Mouse (Mus musculus): ENCODE data around the gene Oxnad1. TPM values are rescaled to one million over a fixed set of nuclear protein-coding genes. Genes with fewer than 3 reads are reported as not detected.
"Not testable (repeated sequence)": the region's sequence is repeated elsewhere in the genome, so short reads cannot be mapped to it uniquely, and the experiment has no call there.

Oxnad1 gene
- total RNA-seq, 2 experiments from 2014 or later, result 16.4 to 18.5 TPM

DNA sequence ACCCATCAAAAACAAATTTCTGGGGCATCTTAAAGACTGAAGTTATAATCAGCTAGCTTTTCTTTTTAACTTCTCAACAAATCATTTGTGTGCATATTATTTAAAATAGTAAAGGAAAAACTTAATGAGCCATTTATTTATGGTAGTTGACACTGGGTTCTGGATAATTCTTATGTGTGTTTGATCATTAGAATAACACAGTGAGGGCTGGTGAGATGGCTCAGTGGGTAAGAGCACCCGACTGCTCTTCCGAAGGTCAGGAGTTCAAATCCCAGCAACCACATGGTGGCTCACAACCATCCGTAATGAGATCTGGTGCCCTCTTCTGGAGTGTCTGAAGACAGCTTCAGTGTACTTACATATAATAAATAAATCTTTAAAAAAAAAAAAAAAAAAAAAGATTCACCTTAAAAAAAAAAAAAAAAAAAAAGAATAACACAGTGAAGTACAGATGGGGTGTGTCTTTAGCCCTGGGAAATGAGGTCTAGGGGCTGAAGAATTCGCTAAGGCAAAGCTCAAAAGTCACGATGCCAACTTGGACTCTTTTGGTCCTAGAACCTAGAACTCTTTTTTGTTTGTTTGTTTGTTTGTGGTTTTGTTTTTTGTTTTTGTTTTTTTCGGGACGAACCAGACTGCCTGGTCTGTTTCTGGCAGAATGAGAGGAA lies 2.5 kb downstream of the Oxnad1 start:
- not testable (repeated sequence) for DNase-seq (ENCODE audit: low spot score in 2 of 2)

DNA sequence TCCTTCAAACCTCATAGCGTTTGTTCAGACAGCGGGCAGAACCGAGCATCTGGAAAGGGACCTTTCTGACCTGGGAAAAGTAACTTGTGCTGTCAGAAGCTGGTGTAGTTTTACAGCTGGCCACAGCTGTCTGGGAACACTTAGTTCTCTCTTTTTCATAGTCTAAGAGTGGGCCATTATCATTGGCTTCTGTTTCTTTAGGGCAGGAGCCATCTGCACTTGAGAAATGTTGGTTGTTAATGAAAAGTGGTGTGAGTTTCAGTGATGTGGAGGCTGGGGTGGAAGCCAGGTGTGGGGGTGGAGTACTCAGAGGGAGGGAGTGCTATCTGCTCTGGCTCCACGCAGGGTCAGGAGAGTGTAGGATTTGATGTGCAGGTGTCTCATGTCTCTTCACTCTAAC lies 6.0 kb downstream of the Oxnad1 start:
- no peak for DNase-seq (ENCODE audit: low spot score in 2 of 2)

DNA sequence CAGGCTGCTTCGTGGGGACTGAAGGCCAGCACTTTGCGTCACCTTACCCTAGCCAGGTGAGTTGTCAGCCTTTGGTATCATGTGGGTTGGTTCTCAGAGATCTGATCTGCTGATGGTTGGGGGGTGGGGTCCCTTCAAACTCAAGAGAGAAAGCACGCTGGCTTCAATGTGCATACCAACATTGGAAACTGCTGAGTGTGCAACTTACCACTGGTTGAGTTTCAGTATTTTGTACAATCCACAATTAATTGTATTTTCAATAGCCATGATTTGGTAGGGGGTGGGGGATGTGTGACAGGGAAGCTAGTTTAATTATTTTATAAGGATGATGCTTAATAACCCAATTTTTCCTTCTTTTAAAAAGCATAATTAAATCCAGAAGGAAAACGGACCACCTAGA lies 6.5 kb downstream of the Oxnad1 start:
- no peak for DNase-seq (ENCODE audit: low spot score in 2 of 2)

DNA sequence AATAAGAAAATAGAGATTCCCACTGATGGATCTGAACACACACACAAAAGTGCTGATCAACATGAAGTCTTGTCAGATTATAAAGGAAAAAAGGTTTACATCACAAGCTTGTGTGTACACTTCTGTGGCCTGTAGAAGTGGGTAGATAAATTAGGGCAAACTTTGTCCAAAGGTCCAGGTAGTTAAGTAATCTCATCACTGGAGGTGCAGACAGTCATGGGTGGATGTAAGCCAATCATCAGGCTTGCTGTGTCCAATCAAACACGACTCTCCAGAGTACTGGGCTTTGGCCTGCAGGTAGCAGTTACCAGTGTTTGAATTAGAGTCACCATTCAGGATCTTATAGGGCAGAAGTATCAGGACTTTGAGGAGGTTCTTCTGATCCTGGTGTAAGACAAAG lies 7.8 kb downstream of the Oxnad1 start:
- DNase-seq (ENCODE audit: low spot score in 2 of 2), result no peak

DNA sequence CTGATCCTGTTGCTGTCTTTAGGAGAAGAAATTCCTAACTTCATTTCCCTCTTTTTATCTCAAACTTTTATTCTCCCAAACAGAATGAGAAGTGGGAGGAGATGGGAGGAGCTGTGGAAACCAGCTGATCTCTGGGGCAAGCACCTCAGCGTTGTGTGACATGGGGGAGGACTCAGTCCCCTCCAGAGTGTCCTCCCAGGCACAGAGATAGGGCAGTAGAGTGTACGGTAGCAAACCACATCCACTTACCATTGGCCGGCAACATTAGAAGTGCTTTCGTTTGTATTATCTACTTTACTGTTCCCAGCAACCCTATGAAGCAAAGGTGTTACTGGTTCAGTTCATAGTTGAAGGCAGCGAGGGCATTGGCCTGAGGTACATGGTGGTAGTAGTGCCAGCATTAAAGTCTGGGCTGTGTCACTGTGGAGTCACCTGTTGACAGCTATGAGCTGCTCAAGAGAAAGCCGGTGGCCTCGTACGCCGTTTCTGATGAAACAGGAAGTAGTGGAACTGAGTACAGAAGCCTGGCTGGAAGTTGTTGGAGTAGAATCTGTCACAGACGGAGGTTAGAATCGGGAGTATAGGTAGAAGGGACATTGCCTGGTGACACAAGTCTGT lies 8.4 kb downstream of the Oxnad1 start:
- DNase-seq (ENCODE audit: low spot score in 2 of 2), result no peak

DNA sequence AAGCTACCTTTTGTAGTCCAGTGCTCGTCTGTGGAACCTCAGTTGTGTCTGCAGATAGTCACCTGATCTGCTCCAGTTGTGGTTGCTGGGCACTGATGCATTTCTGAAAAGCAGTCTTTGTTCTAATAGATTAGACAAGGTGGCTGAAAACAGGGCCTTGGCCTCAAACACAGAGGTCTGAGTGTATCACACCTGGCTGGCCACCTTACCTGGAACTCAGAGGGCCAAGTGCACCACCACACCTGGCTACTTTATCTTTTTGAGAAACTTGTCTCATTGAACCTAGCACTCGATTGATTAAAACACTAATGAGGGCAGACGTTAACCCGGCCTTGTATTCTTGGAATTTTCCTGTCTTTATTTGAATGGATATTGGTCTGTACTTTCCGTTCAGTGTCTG lies 10.5 kb downstream of the Oxnad1 start:
- no peak for DNase-seq (ENCODE audit: low spot score in 2 of 2)

DNA sequence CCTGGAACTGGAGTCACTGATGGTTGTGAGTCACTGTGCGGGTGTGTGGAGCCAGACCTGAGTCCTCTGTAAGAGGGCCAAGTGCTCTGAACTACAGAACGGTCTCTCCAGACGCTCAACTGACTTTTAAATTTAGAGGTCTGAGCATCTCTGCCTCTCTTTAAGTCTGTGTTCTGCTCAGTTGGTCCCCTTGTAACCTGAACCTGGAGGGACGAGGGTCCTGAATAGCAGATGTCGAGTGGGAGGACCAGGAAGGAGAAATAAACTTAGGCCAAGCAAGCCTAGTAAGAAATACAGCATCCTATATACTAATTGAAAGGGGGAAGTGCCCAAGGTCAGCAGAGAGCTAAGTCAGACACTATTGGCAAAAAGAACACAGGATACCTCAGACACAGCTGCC lies 11.6 kb downstream of the Oxnad1 start:
- no peak for DNase-seq (ENCODE audit: low spot score in 2 of 2)

DNA sequence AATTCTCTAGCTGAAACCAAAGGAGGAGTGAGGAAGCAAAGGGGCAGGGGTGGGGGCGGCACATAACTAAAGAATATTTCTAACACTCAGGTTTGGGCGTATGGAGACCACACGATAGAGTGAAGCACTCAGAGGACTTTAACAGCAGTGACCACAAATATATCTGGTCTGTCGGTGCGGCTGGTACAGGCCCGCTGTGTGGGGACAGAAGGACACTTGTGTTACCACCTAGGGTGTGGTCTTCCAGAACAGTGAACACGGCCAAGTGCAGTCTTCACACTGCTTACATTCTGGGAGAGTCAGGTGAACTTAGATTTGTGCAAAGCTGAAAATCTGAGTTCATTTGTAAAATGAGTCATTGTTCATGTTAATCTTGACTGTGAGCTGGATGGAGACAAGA lies 12.5 kb downstream of the Oxnad1 start:
- no peak for DNase-seq (ENCODE audit: low spot score in 2 of 2)

DNA sequence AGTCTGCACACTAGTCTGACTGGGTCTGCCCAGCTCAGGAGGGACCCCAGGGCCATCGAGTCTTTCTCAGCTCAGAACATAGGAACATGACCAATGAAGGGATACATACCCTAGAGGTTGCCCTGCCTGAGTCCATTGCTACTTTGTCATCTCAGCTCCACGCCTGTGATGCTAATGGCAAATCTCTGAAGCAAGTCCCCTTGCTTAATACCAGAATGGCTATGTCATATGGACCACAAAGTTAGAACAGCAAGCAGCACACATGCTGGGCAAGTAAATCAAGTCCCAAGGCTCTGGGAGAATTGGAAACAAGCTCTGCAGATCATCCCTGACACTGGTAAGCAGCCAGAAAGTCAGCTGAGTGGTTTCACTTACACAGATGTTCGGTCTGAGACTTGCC lies 13.8 kb downstream of the Oxnad1 start:
- no peak for DNase-seq (ENCODE audit: low spot score in 2 of 2)

DNA sequence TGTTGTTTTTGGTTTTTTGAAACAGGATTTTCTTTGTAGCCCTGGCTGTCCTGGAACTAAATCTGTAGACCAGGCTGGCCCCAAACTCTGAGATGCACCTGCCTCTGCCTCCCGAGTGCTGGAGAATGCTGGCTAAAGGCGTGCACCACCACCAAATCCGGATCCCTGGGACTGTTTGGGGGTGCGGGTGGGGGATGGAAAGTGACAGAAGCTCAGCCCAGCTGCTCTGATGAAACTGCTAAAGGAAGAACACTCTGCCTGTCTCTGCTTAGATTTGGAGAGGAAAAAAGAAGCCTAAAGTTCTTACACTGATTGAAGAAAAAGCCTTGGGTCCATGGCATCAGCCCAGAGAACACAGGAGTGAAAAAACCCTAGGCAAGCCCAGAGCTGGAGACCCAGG lies 18.4 kb downstream of the Oxnad1 start:
- no peak for DNase-seq (ENCODE audit: low spot score in 2 of 2)

DNA sequence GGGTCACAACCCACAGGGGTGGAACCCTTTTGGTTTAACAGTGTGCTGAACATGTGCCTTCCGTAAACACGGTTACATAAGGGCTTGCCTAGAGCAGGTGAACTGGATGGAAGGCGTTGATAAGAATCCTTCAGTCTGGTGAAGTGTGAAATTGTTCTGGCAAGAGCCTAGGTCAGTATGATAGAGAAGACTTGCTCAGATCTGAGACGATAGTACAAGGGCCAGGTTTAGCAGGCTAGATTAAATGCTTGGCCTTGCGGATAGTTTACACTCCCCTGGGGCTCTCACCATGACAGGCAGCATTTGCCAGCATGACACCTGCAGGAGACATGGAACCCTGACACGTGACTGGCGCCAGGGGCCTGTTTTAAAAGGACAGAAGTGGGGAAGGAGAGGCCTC lies 20.5 kb downstream of the Oxnad1 start:
- DNase-seq (ENCODE audit: low spot score in 2 of 2), result no peak

DNA sequence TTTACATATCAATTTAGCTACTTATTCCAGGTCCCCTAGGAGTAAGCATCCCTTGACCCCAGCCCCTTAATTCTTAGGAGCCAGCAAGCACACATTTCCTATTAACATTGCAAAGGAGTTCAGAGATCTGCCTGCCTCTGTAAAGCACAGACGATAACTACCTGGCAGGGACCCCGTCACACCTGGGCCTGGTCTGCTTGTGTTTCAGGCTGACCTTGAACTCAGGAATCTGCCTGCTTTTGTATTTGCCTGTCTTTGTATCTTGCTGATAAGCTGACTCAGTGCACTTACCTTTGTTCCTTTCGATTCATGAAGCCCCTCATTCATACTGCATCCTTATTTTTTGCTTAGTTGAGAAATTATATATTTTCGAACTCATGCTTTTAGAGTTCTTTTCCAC lies 21.7 kb downstream of the Oxnad1 start:
- no peak for DNase-seq (ENCODE audit: low spot score in 2 of 2)

DNA sequence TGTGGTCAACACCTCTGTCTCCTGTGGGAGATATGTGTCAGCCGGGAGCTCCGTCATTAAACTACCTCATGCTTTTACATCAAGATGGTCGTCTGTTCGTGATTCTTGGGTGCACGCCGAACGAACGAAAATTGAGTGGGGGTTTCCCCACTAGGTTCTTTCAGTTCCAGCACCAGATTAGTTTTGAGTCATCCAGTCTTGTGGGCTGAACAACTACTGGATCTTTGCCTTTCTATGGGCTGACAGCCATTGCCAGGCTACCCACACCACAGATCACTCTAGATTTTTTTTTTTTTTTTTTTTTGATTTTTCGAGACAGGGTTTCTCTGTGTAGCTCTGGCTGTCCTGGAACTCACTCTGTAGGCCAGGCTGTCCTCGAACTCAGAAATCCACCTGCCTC lies 26.9 kb downstream of the Oxnad1 start:
- not testable (repeated sequence) for DNase-seq (ENCODE audit: low spot score in 2 of 2)

DNA sequence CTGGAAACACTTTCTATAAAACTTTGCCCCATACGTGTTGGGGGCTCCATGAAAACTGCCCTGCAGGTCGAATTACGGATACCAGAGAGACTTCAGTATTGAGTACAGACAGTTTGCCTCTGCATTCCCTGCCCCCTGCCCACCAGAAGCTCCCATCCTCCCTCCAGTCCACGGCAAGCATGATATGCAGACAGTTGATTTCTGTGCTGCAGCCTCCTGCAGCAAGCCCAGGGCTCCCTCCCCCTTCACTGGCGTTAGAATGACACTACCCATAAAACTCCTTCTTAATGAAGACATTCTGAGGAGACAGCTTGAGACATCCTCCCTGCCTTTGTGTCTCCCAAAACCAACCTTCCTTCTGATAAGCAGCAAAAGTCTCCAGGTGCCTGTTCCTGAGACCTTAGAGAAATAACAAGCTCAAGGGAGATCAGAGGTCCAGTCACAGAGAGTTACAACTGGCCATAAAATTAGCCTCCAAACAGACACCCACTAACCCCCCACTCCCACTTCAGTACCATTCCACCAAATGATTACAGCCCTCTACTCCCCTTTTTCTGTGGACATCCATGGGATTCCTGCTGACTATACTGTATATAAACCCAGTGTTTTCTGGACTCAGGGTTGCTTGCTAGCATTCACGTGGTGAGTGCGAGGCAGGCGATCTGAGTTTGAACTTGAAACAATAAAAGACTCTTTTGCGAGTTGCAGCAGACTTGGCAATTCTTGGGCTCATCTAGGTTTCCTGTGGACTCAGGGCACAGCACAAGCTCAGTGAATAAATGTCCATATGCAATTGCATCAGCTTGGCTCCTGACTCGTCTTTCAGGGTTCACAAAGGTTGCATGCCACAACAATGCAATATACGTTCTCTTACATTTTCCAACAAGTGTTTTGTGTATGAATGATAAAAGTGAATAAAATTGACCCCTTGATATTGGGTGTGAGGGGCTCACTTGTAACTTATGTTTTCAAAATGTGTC lies 36.1 kb downstream of the Oxnad1 start:
- DNase-seq (ENCODE audit: low spot score in 2 of 2), result no peak

DNA sequence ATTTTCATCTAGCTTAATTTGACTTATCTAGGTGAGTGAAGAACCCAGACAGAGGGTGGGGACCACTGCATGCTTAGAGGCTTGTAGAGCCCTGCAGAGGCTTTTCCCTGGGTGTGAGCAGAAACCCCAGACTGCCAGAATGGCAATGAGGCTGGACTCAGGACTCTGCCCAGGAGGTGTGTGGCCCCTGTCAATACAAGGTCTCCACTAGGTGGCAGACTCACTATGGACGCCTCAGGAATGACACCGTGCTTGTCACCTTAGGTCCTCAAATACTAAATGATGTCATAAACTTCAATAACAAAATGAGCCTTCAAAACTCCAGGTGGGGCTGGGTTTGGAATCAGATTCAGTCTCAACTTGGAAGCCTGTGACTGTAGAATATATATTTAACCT lies 36.7 kb downstream of the Oxnad1 start:
- no peak for DNase-seq (ENCODE audit: low spot score in 2 of 2)

DNA sequence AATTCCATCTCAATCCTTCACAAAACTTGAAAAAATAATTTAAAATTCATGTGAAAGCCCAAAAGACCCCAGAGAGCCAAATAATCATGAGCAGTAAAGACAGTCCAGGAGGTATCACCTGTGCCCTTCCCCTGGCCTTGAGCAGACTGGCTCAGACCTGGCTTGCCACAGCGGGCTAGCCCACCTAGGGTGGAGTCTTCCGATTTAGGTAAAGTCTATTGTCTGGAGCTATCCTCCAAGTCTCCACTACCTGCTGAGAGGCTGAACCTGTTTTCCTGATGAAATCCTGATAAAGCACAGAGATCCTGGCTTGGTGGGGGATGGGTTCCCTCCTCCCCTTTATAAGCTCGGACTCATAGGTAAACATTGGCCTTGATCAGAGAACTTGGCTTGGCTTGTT lies 39.1 kb downstream of the Oxnad1 start:
- DNase-seq (ENCODE audit: low spot score in 2 of 2), result no peak

DNA sequence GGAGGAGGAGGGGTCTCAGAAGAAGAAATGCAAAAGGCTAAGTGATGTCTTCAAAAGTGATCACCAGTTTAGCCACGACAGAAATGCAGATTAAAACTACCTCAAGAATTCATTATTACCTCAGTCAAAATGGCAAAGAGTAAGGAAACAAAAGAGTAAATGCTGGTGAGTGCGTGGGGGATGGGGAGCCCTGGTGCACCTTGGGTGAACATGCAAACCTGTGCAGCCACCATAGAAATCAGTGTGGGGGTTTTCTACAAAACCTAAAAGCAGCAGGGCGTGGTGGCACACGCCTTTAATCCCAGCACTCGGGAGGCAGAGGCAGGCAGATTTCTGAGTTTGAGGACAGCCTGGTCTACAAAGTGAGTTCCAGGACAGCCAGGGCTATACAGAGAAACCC lies 40.1 kb downstream of the Oxnad1 start:
- DNase-seq (ENCODE audit: low spot score in 2 of 2), result not testable (repeated sequence)

DNA sequence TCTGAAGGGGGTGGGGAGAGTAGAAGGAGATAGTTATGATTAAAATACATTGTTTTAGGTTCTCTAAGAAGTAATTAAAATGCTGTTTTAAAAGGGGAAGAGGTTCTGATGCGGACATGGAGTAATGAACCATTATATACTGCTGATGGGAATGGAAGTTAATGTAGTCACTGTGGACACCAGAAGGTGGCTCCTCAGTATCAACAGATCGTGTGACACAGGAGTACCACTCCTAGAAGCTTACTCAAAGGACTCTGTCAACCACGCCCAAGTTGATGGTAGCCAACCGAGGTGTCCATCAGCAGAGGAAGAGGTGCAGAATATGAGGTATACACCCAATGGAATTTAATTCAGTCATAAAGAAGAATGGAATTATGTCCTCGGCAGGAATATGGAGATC lies 43.2 kb downstream of the Oxnad1 start:
- DNase-seq (ENCODE audit: low spot score in 2 of 2), result no peak

DNA sequence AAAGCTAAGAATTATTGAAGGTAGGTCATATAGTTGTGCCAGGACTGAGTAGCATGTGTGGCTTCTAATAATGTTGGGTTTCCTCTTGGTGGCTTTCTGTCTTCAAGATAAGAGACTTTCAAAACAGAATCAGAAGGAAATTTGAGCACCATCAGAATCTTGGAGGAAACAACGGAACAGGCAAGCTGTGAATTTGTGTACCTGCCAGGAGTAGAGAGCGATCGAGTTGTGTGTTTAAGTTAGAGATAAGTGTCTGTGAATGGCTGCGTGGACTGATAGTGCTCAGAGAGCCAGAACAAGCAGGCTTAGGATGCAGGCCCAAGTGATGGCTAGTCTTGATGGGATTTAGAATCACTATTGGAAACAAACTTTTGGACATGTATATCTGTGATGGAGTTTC lies 46.7 kb downstream of the Oxnad1 start:
- DNase-seq (ENCODE audit: low spot score in 2 of 2), result no peak

DNA sequence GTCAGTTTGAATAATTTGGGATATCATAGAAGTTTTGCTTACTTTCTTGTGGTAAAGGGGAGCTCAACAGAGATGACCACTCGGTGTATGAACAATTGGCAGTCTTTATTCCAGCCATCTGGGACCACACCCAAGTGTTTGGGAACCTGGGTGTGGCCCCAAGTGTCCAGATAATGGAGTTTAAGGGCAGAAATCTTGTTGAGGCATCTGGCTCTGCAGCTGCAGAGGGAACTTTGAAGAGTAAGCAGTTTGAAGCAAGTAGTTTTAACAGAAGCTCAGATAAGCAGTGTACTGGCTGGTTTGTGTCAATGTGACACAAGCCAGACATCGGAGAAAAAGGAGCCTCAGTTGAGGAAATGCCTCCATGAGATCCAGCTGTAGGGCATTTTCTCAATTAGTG lies 49.1 kb downstream of the Oxnad1 start:
- DNase-seq (ENCODE audit: low spot score in 2 of 2), result no peak

DNA sequence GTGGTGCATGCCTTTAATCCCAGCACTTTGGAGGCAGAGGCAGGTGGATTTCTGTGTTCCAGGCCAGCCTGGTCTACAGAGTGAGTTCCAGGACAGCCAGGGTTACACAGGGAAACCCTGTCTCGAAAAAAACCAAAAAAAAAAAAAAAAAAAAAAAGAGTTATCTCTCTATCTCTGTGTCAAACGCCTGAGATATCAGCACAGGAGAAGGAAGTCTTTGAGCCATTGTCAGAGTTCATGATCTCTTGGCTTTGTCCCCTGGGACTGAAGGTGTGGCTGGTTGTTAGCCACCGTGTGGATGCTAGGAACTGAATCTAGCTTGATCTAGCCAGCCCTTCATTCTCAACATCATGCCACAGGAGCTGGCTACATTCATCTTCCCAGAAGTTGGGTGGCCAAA lies 51.3 kb downstream of the Oxnad1 start:
- DNase-seq (ENCODE audit: low spot score in 2 of 2), result not testable (repeated sequence)

DNA sequence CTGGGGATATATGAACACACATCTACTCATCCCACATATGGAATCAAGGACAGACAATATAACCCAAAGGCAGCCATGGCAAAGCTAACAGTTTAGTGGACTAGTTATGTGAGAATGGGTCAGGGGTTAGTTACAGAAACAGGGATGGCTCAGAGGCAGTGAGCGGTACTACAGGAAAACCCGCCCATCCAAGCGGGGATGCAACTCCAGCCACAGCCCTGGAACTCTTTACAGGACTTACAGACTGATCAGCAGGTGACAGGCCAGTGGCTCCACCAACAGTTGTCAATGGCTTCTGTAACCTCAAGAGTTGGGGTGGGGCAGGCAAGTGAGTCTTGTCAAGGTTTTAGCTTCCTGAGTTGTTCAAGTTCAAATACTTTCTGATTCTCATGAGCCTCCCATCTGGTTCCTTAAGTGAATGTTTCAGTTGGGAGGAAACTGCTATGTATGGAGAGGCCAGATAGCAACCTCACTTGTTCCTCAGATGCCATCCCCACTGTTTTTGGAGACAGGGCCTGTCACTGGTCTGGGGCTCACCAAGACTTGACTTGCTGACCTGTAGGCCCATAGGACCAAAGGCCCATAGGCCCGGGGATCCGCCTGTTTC lies 55.3 kb downstream of the Oxnad1 start:
- DNase-seq (ENCODE audit: low spot score in 2 of 2), result no peak

Measured in gastrocnemius, postnatal 4 days (tissue).